Mouse (Mus musculus): ENCODE measurements around the gene Mical3. TPM values are rescaled to one million over a fixed set of nuclear protein-coding genes. Genes with fewer than 3 reads are reported as not detected.

Gene Mical3
- polyA plus RNA-seq, 1 experiment from 2014 or later: 6.7 TPM

- H3K36me3 ChIP-seq: no peaks in the 10 kb centered on the region
- 81% methylated on average over 3 of the region's 3 CpGs for WGBS
- no peaks in the 10 kb centered on the region for H3K27me3 ChIP-seq (replicated peaks)
- H3K9ac ChIP-seq: no peak overlapping the region
- H3K4me2 ChIP-seq (replicated peaks): no peak overlapping the region
- no peak overlapping the region for H3K4me3 ChIP-seq (replicated peaks)
- ATAC-seq: 0 out of 2 replicates have a peak, but pooled peaks have one; percentile 47
- 0 out of 2 replicates have a peak, but pooled peaks cover 2% of the 10 kb centered on the region for H3K4me1 ChIP-seq (replicated peaks)
- no peaks in the 10 kb centered on the region for H3K9me3 ChIP-seq
- H3K27ac ChIP-seq: no peak overlapping the region
Observed at GRCm38 (mm10) chr6:121054340-121054739, 76.5 kb downstream of the Mical3 start.

- H3K9me3 ChIP-seq: no peaks in the 10 kb centered on the region
- WGBS: 85% methylated on average over 7 of the region's 7 CpGs
- no peak overlapping the region for H3K9ac ChIP-seq
- H3K27ac ChIP-seq: no peak overlapping the region
- H3K36me3 ChIP-seq: no peaks in the 10 kb centered on the region
- no peak for ATAC-seq
- 0 out of 2 replicates have a peak, but pooled peaks cover 4% of the 10 kb centered on the region for H3K4me1 ChIP-seq (replicated peaks)
- H3K4me3 ChIP-seq (replicated peaks): no peak overlapping the region
- no peaks in the 10 kb centered on the region for H3K27me3 ChIP-seq (replicated peaks)
- H3K4me2 ChIP-seq (replicated peaks): no peak overlapping the region
Observed at GRCm38 (mm10) chr6:121053585-121054112, 77.2 kb downstream of the Mical3 start.

GRCm38 (mm10) chr6:121051972-121052629 lies 78.7 kb downstream of the Mical3 start:
- Histone ChIP-seq H3K27ac (no peak overlapping the region), H3K4me1 (replicated peaks) (0 out of 2 replicates have a peak, but pooled peaks cover 5% of the 10 kb centered on the region), H3K9me3 (no peaks in the 10 kb centered on the region), H3K27me3 (replicated peaks) (no peaks in the 10 kb centered on the region), H3K36me3 (no peaks in the 10 kb centered on the region), H3K4me3 (replicated peaks) (no peak overlapping the region), H3K9ac (no peak overlapping the region), H3K4me2 (replicated peaks) (no peak overlapping the region)
- WGBS: 88% methylated on average over 13 of the region's 13 CpGs
- no peak for ATAC-seq

GRCm38 (mm10) chr6:121051411-121051810 lies 79.4 kb downstream of the Mical3 start:
- Histone ChIP-seq H3K27ac (no peak overlapping the region), H3K4me2 (replicated peaks) (no peak overlapping the region), H3K4me3 (replicated peaks) (no peak overlapping the region), H3K36me3 (no peaks in the 10 kb centered on the region), H3K9ac (no peak overlapping the region), H3K27me3 (replicated peaks) (no peaks in the 10 kb centered on the region), H3K4me1 (replicated peaks) (0 out of 2 replicates have a peak, but pooled peaks cover 5% of the 10 kb centered on the region), H3K9me3 (no peaks in the 10 kb centered on the region)
- WGBS: 84% methylated on average over 8 of the region's 8 CpGs
- ATAC-seq: no peak

- no peak overlapping the region for H3K4me3 ChIP-seq (replicated peaks)
- no peak for ATAC-seq
- H3K27ac ChIP-seq: no peak overlapping the region
- no peak overlapping the region for H3K9ac ChIP-seq
- 0 out of 2 replicates have a peak, but pooled peaks cover 4% of the 10 kb centered on the region for H3K4me1 ChIP-seq (replicated peaks)
- H3K9me3 ChIP-seq: no peaks in the 10 kb centered on the region
- H3K36me3 ChIP-seq: no peaks in the 10 kb centered on the region
- H3K4me2 ChIP-seq (replicated peaks): no peak overlapping the region
- no peaks in the 10 kb centered on the region for H3K27me3 ChIP-seq (replicated peaks)
- WGBS: 59% methylated on average over 8 of the region's 8 CpGs
Observed at GRCm38 (mm10) chr6:121048696-121049095, 82.1 kb downstream of the Mical3 start.

GRCm38 (mm10) chr6:121045345-121046080 lies 85.3 kb downstream of the Mical3 start:
- Histone ChIP-seq H3K4me2 (replicated peaks) (no peak overlapping the region), H3K4me3 (replicated peaks) (no peak overlapping the region), H3K36me3 (peaks cover under 1% of the 10 kb centered on the region), H3K27ac (no peak overlapping the region), H3K27me3 (replicated peaks) (no peaks in the 10 kb centered on the region), H3K9me3 (no peaks in the 10 kb centered on the region), H3K9ac (no peak overlapping the region), H3K4me1 (replicated peaks) (0 out of 2 replicates have a peak, but pooled peaks cover 8% of the 10 kb centered on the region)
- WGBS: 54% methylated on average over 20 of the region's 20 CpGs
- ATAC-seq: no peak

- WGBS: 62% methylated on average over 14 of the region's 14 CpGs
- no peak for ATAC-seq
- Histone ChIP-seq H3K4me1 (replicated peaks) (0 out of 2 replicates have a peak, but pooled peaks cover 6% of the 10 kb centered on the region), H3K9me3 (no peaks in the 10 kb centered on the region), H3K27ac (no peak overlapping the region), H3K27me3 (replicated peaks) (no peaks in the 10 kb centered on the region), H3K4me2 (replicated peaks) (no peak overlapping the region), H3K4me3 (replicated peaks) (no peak overlapping the region), H3K9ac (no peak overlapping the region), H3K36me3 (peaks cover 3% of the 10 kb centered on the region)
Observed at GRCm38 (mm10) chr6:121043434-121044189, 87.2 kb downstream of the Mical3 start.

- H3K36me3 ChIP-seq: peaks cover 10% of the 10 kb centered on the region
- H3K27me3 ChIP-seq (replicated peaks): no peaks in the 10 kb centered on the region
- H3K9ac ChIP-seq: no peak overlapping the region
- no peak overlapping the region for H3K4me3 ChIP-seq (replicated peaks)
- 92% methylated on average over 3 of the region's 3 CpGs for WGBS
- no peak for ATAC-seq
- 0 out of 2 replicates have a peak, but pooled peaks cover 5% of the 10 kb centered on the region for H3K4me1 ChIP-seq (replicated peaks)
- H3K27ac ChIP-seq: no peak overlapping the region
- no peak overlapping the region for H3K4me2 ChIP-seq (replicated peaks)
- no peaks in the 10 kb centered on the region for H3K9me3 ChIP-seq
Observed at GRCm38 (mm10) chr6:121039719-121040118, 91.1 kb downstream of the Mical3 start.

- 0 out of 2 replicates have a peak, but pooled peaks cover 5% of the 10 kb centered on the region for H3K4me1 ChIP-seq (replicated peaks)
- no peak for ATAC-seq
- H3K27ac ChIP-seq: no peak overlapping the region
- no peak overlapping the region for H3K4me2 ChIP-seq (replicated peaks)
- H3K4me3 ChIP-seq (replicated peaks): no peak overlapping the region
- no peaks in the 10 kb centered on the region for H3K27me3 ChIP-seq (replicated peaks)
- H3K9ac ChIP-seq: no peak overlapping the region
- H3K9me3 ChIP-seq: no peaks in the 10 kb centered on the region
- WGBS: 85% methylated on average over 9 of the region's 9 CpGs
- peaks cover 10% of the 10 kb centered on the region for H3K36me3 ChIP-seq
Observed at GRCm38 (mm10) chr6:121039286-121039685, 91.5 kb downstream of the Mical3 start.

GRCm38 (mm10) chr6:121037086-121037485 lies 93.7 kb downstream of the Mical3 start:
- H3K27me3 ChIP-seq (replicated peaks): no peaks in the 10 kb centered on the region
- no peak overlapping the region for H3K4me2 ChIP-seq (replicated peaks)
- no peaks in the 10 kb centered on the region for H3K4me1 ChIP-seq (replicated peaks)
- H3K9ac ChIP-seq: no peak overlapping the region
- no peak overlapping the region for H3K4me3 ChIP-seq (replicated peaks)
- no peak for ATAC-seq
- WGBS: 58% methylated on average over 4 of the region's 4 CpGs
- H3K9me3 ChIP-seq: no peaks in the 10 kb centered on the region
- no peak overlapping the region for H3K27ac ChIP-seq
- peaks cover 23% of the 10 kb centered on the region for H3K36me3 ChIP-seq

GRCm38 (mm10) chr6:121035929-121036328 lies 94.9 kb downstream of the Mical3 start:
- ATAC-seq: no peak
- no peak overlapping the region for H3K4me3 ChIP-seq (replicated peaks)
- peaks cover 25% of the 10 kb centered on the region for H3K36me3 ChIP-seq
- no peak overlapping the region for H3K9ac ChIP-seq
- no peaks in the 10 kb centered on the region for H3K4me1 ChIP-seq (replicated peaks)
- H3K27me3 ChIP-seq (replicated peaks): no peaks in the 10 kb centered on the region
- H3K9me3 ChIP-seq: no peaks in the 10 kb centered on the region
- WGBS: 65% methylated on average over 3 of the region's 3 CpGs
- no peak overlapping the region for H3K27ac ChIP-seq
- H3K4me2 ChIP-seq (replicated peaks): no peak overlapping the region

- Histone ChIP-seq H3K36me3 (peaks cover 22% of the 10 kb centered on the region), H3K4me3 (replicated peaks) (no peak overlapping the region)
Observed at GRCm38 (mm10) chr6:121035268-121035667, 95.5 kb downstream of the Mical3 start.

More at GRCm38 (mm10) chr6:121035268-121035667, 95.5 kb downstream of the Mical3 start:
- Histone ChIP-seq H3K9ac (no peak overlapping the region), H3K9me3 (no peaks in the 10 kb centered on the region), H3K27ac (no peak overlapping the region), H3K4me2 (replicated peaks) (no peak overlapping the region), H3K27me3 (replicated peaks) (no peaks in the 10 kb centered on the region), H3K4me1 (replicated peaks) (no peaks in the 10 kb centered on the region)
- ATAC-seq: no peak
- WGBS: 89% methylated on average over 12 of the region's 12 CpGs
